Mouse (Mus musculus): ENCODE results near the gene Olfr412.

Olfr412 gene

DNA sequence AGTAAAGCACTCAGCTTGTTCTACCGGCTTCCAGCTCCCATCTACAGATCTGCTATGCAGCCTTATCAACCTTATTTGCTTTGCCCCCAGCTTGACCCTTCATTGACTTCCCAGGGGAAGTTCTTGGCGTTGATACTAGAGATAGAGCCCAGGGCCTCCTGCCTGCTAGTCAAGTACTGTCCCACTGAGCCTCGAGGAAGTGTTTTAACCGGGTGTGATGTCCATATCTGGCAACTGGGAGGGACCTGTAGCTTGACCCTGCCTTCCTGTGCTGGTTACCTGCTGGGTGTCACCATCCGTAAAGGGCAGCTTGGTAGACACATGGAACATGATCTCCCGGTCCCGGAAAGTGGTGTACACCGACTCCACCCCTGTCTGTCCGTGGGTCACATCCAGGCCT, 52.2 kb downstream of the Olfr412 start:
- DNase-seq: no peak

DNA sequence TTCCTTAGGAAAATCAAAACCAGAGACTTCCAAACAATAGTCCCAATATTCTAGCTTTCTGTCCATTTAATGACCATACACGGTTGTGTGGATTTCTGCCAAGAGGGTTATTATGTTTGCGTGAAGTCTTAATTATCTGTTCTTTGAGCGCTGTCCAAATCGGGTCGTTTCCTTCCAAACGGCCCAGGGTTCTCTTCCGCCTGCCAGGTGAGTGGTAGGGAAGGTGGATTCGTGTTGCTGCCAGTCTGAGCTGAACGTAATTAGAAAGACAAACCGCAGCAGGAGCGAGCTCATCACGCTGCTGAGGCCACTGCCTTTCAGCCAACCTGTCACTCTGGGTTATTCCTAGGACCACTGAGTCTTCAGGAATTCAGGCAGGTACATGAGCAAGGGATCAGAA, 53.9 kb downstream of the Olfr412 start:
- DNase-seq: no peak

Data from lung, postnatal 10 days (tissue).